Mouse (Mus musculus): ENCODE results near the gene Tmem63b. TPM values are rescaled to one million over a fixed set of nuclear protein-coding genes. Genes with fewer than 3 reads are reported as not detected.
"Not testable (repeated sequence)": the region's sequence is repeated elsewhere in the genome, so short reads cannot be mapped to it uniquely, and the experiment has no call there.

Gene Tmem63b
- total RNA-seq, 1 experiment from 2014 or later, result 7.6 TPM

DNA sequence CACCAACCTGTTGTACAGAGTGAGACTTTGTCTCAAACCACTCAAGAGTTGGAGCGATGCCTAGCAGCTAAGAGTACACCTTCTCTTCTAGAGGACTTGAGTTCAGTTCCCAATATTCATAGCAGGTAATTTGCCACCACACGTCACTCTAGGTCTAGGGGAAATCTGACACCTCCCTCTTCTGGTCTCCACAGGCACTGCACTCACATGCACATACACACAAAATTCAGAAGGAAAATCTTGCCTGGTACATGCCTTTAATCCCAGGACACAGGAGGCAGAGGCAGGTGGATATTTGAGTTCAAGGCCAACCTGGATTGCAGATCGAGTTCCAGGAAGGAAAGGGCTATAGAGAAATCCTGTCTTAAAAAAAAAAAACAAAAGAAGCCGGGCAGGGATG is 42.5 kb downstream of the Tmem63b start:
- no peak for ATAC-seq (replicated peaks in 1 of 2; ENCODE audit: insufficient read depth in 1 of 2, low FRiP score in 2 of 2, low TSS enrichment in 1 of 2, low read depth in 1 of 2, poor library complexity in 2 of 2, severe bottlenecking in 2 of 2)

DNA sequence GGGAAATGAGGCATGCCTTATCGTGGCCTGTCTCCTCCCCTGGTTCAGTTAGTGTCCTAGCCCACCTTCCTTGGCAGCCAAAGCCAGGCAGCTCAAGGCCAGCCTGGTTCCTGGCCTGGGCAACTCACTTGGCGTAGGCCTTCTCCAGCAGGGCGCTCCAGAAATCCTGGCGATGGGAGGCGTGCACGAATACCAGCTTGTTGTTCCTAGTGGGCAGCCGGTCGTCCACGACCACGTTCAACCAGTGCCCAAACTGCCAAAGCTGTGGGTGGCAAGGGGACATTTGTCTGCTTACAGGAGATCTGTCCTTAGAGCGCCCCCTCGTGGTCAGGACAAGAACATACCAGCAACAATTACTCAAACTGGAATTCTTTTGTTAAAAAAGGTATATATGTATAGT is 44.0 kb downstream of the Tmem63b start:
- peak; percentile 37 to 72; a peak in 3 of 4 replicates for ATAC-seq (replicated peaks in 1 of 2; ENCODE audit: insufficient read depth in 1 of 2, low FRiP score in 2 of 2, low TSS enrichment in 1 of 2, low read depth in 1 of 2, poor library complexity in 2 of 2, severe bottlenecking in 2 of 2)

DNA sequence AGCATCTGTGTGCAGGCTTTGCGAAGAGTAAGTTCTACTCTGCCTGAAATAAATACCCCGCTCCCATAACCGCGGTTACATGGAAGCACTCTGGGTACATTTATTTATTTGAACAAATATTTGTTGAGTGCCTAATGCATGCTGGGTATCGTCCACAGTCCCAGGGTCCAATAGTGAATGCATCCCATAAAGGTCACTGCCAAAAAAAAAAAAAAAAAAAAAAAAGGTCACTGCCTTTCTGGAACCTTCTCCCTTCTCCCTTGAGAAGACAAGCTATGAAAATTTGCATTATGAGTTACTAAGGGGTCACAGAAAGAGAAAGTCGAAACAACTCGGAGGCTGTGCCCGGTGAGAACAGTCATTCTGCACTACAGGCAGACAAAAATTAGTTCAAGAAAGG is 44.7 kb downstream of the Tmem63b start:
- ATAC-seq (replicated peaks in 1 of 2; ENCODE audit: insufficient read depth in 1 of 2, low FRiP score in 2 of 2, low TSS enrichment in 1 of 2, low read depth in 1 of 2, poor library complexity in 2 of 2, severe bottlenecking in 2 of 2), result no peak

DNA sequence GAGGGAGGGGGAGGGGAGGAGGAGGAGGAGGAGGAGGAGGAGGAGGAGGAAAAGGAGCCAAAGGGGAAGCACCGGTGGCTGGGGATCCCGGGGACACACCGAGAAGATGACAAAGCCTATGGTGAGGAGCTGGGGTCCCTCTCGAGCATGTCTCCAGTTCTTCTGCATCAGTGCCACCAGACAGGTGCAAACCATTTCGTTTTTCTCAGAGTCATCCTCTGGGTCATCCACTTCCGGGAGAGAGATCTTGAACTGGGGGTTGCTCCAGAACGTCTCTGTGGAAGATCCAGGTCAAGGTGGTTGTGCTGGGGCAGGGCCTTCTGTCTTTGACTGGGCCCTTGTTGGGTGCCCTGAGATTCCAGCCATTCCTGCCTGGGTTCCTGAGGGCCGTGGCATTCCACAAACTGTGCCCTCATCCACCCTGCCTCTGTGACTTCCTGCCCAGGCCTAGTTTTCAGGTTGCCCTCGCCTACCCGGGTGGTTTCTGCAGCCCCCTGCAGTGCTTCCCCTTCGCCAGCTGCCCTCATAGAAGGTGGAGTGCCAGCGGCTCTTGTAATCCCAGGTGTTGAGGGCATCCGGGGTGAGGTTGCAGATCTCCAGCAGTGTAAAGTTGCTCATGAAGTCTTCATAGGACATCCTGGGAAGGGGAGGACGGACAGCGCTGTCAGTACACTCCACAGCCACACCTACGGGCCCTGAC is 48.0 kb downstream of the Tmem63b start:
- no peak for ATAC-seq (replicated peaks in 1 of 2; ENCODE audit: insufficient read depth in 1 of 2, low FRiP score in 2 of 2, low TSS enrichment in 1 of 2, low read depth in 1 of 2, poor library complexity in 2 of 2, severe bottlenecking in 2 of 2)

DNA sequence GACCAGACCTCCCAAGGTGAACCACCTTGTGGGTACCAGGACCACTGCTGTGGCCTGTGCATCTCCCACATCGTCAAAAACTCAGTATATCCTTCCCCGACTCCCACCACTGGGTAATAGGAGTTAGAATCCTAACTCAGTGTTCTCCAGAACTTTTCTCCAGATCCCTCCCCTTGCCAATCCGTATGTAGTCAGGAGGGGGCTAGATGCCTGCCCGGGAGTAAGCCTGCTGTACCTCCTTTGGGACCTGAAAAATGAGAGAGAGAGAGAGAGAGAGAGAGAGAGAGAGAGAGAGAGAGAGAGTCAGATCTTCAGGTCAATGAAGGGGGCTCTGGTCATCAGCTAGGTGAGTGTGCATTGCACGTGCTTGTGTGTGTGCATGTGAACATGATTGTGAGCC is 52.7 kb downstream of the Tmem63b start:
- no peak for ATAC-seq (replicated peaks in 1 of 2; ENCODE audit: insufficient read depth in 1 of 2, low FRiP score in 2 of 2, low TSS enrichment in 1 of 2, low read depth in 1 of 2, poor library complexity in 2 of 2, severe bottlenecking in 2 of 2)

DNA sequence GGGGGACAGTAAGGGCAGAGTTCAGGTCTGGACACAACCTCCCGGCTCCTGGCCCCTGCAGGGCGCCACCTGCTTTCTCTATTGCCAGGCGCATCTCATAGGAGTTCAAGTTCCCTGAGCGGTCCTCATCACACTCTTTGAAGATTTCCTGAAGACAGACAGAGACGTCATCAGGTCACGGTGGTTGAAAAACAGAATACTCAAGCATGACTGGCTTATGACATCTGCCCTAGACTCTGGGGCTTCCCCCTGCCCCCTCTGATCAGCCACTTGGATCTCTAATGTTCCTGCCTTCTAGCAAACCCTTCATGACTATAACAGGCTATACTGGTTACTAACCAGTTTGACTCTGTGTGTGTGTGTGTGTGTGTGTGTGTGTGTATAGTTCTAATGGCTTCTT is 54.8 kb downstream of the Tmem63b start:
- no peak for ATAC-seq (replicated peaks in 1 of 2; ENCODE audit: insufficient read depth in 1 of 2, low FRiP score in 2 of 2, low TSS enrichment in 1 of 2, low read depth in 1 of 2, poor library complexity in 2 of 2, severe bottlenecking in 2 of 2)

DNA sequence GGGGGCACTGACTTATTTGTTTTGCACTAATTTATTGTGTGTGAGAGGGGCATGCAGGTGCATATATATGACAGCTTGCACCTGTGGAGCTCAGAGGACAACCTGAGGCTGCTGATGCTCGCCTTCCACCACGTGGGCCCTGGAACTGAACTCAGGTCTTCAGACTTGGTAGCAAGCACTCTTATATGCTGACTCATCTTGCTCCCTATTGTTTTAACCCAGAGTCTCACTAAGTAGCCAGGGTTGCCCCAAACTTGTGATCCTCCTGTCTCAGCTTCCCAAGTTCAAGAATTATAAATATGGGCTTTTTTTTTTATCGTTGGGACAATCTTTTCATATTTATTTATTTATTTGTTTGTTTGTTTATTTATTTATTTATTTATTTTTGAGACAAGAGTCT is 55.7 kb downstream of the Tmem63b start:
- ATAC-seq (replicated peaks in 1 of 2; ENCODE audit: insufficient read depth in 1 of 2, low FRiP score in 2 of 2, low TSS enrichment in 1 of 2, low read depth in 1 of 2, poor library complexity in 2 of 2, severe bottlenecking in 2 of 2), result no peak

DNA sequence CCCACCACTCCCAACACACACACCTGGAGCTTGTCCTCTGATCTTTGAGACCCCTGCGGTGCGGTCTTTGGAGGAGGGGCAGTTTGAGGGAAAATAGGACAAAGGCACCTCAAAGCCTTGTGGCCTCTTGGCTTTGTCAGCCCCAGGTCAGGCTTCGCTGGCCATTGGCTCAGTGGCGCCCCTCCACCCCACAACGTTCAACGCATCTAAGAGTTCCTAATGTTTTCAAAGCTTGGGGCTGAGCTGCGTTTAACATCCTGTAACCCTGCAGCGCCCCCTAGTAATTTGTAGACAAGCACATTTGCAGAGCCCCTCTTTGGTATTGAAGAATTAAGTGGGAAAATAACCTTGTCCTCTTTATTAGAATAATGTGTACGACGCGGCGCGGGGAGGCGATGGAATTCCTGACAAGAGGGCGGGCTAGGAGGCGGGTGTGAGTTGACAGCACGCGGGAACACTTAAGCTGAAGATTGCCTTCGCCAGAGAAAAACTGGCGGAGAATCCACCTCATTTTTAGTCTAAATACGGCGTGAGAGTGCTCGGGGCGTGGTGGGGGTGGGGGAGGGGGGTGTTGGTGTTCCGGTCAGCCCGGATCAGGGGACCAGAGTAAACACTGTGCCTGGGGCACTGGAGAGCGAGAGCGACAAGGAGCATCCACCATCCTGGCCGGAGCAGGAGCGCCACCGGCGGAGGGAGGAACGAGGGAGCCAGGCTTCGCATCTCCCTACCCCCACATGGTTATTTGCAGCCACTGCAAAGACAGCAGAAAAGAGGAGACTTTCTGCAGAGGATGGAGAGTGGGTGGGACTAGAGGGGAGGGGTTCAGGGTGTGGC is 56.6 kb downstream of the Tmem63b start:
- peak; percentile 33 to 52; a peak in 1 of 4 replicates for ATAC-seq (replicated peaks in 1 of 2; ENCODE audit: insufficient read depth in 1 of 2, low FRiP score in 2 of 2, low TSS enrichment in 1 of 2, low read depth in 1 of 2, poor library complexity in 2 of 2, severe bottlenecking in 2 of 2)

DNA sequence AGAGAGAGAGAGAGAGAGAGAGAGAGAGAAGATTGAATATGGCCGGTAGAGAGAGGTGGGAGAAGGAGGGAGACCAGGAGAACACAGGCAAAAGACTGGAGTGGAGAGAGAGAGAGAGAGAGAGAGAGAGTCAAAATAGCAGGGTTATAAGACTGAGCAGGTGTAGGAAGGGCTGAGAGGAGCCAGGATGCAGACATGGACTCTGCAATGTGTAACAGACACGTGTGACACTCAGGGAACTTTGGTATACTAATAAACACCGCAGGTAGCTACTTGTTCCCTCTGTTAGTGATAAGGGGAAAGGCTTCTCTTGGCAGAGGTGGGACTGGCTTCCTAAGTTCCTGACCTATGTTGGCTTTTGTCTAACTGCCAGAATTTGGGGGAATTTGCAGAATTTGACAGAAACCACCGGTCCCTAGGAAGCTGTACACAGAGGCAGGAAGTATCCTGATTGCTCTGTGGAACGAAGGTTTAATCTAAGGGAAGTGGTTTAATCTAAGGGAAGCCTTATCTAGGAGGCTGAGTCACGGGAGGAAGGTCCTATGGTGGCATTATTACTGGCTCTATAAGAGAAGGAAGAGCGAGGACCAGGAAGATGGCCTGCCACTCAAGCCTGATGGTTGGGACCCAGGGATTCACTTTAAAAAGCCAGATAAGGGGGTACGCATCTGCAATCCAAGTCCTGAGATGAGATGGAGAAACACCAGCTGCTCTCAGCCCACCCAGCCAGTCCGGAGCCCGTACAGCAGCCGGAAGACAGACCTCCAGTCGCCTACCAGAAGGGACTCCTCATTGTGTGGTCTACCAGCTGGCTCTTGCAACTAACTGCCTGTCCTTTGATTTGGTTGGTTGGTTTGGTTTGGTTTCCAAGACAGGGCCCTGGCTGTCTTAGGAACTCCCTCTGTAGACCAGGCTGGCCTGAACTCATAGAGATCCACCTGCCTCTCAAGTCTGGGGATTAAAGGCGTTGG is 57.5 kb downstream of the Tmem63b start:
- no peak for ATAC-seq (replicated peaks in 1 of 2; ENCODE audit: insufficient read depth in 1 of 2, low FRiP score in 2 of 2, low TSS enrichment in 1 of 2, low read depth in 1 of 2, poor library complexity in 2 of 2, severe bottlenecking in 2 of 2)

DNA sequence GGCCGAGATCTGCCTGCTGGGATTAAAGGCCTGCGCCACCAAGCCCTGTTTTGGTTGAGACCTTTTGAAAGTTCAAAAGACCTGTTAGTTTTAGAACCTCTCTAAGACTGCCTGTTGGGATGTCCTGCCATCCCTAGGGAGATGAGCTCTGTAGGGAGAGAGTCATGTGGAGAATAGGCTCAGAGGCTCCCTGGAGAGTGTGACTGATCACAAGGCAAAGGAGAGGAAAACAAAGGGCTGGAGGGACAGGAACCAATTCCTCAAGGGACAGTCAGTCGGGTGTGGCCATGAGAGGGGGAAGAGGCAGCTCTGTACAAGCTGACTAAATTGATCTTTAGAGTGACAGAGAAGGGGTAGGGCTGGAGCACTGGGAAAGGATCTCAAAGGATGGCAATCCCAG is 58.5 kb downstream of the Tmem63b start:
- no peak for ATAC-seq (replicated peaks in 1 of 2; ENCODE audit: insufficient read depth in 1 of 2, low FRiP score in 2 of 2, low TSS enrichment in 1 of 2, low read depth in 1 of 2, poor library complexity in 2 of 2, severe bottlenecking in 2 of 2)

DNA sequence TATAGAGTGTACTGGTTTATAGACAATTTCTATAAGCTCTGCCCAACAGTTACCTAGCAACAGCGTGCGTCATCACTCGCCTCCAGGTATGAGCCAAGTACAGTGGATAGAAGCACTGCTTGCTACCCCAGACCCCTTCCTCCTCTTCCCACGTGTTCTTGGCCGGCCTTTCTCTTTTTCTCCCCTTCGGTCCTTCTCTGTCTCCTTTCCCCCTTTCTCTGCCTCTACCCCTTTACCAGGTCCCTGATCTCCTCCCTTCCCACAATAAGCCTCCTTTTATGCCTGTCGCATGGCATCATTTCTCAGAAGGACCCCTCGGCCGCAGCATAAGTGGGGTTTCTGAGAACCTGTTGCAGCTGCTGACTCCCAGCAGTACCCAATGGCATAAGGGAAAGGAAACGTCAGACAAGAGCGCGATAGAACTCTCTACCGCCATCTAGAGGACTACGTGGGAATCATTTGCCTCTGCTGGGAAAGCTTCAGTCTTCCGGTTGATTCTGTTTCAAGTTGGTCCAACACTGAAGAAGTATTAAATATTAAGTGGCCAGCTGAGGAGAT is 60.0 kb downstream of the Tmem63b start:
- ATAC-seq (replicated peaks in 1 of 2; ENCODE audit: insufficient read depth in 1 of 2, low FRiP score in 2 of 2, low TSS enrichment in 1 of 2, low read depth in 1 of 2, poor library complexity in 2 of 2, severe bottlenecking in 2 of 2), result peak; percentile 85 to 88

DNA sequence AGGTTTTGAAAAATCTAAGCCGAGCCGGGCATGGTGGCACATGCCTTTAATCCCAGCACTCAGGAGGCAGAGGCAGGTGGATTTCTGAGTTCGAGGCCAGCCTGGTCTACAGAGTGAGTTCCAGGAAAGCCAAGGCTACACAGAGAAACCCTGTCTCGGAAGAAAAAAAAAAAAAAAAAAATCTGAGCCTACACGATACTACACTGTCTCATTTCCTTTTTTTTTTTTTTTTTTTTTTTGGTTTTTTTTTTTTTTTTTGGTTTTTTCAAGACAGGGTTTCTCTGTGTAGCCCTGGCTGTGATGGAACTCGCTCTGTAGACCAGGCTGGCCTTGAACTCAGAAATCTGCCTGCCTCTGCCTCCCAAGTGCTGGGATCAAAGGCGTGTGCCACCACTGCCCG is 63.3 kb downstream of the Tmem63b start:
- ATAC-seq (replicated peaks in 1 of 2; ENCODE audit: insufficient read depth in 1 of 2, low FRiP score in 2 of 2, low TSS enrichment in 1 of 2, low read depth in 1 of 2, poor library complexity in 2 of 2, severe bottlenecking in 2 of 2), result not testable (repeated sequence)

DNA sequence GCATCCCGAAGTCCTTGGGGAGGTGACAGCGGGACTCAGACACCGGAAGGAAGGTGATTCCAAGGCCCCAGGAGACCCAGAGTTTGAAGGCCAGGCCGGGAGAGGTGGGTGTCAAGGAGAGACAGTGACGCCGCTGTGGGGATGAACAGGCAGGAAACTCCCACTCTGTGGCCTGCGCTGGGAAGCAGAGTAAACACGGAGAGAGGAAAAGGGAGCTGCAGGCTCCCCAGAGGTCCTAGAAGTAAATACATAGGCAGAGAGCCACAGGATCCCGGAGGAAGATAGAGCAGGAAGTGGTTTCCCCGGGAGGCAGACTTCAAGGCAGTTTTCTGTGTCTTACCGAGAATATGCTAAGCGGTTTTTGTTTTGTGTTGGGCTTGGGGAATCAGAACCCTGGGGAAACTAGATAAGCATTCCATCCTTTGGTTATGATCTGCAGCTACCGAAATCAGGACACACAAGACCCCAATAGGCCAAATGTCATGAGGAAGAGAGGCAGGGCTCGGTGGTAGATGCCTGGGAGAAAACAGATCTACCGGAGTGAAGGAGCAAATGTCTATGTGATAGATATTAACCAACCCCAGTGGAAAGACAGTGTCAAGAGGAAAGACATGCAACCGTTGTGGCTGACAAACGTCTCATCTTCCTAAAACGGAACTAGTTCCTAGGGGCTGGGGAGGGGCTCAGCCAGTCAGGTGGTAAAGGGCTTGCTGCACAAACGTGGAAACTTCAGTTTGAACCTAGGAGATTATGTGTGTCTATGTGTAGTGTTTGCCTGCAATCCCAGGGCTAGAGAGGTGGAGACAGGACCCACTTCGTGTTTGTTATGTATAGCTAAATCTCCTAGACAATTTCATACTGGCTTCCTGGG is 67.1 kb downstream of the Tmem63b start:
- ATAC-seq (replicated peaks in 1 of 2; ENCODE audit: insufficient read depth in 1 of 2, low FRiP score in 2 of 2, low TSS enrichment in 1 of 2, low read depth in 1 of 2, poor library complexity in 2 of 2, severe bottlenecking in 2 of 2), result peak; percentile 35 to 53; a peak in 1 of 4 replicates

DNA sequence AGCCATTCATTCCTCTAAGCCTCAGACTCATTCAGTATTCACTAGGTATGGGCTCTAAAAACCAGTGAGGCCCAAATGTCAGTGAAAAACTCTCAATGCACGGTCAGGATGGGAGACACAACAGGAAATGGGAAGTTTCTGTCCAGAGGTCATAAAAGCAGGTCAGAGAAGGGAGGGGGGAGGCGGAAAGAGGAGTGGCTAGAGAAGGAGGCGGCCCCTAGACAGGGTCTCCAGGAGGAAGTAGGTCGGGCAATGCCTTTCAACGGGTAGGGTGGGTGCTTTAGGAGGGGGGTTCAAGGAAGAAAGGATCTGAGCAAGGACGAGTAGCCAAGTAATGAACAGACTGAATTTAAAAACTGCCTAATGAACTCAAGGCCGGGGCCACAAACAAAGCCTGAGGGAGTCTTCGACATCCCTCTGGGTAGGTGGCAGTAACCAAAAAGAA is 67.7 kb downstream of the Tmem63b start:
- peak in 1 of 2 experiments; percentile 39; a peak in 2 of 4 replicates for ATAC-seq (replicated peaks in 1 of 2; ENCODE audit: insufficient read depth in 1 of 2, low FRiP score in 2 of 2, low TSS enrichment in 1 of 2, low read depth in 1 of 2, poor library complexity in 2 of 2, severe bottlenecking in 2 of 2)

DNA sequence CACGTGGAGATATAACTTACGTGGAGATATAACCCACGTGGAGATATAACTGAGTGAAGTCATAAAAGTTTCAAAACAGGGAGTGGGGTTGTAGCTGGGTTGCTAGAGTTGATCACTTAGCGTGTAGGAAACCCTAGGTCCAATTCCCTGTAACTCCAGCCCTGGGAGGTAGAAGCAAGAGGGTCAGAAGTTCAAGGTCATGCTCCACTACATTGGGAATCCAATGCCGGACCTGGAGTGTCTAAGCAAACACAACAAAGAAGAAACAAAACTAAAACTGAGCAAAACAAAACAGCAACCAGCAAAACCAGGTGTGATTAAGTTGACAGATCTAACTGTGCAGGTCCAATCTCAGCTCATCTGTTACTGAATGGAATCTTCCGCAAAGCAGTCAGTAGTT is 69.0 kb downstream of the Tmem63b start:
- no peak for ATAC-seq (replicated peaks in 1 of 2; ENCODE audit: insufficient read depth in 1 of 2, low FRiP score in 2 of 2, low TSS enrichment in 1 of 2, low read depth in 1 of 2, poor library complexity in 2 of 2, severe bottlenecking in 2 of 2)

DNA sequence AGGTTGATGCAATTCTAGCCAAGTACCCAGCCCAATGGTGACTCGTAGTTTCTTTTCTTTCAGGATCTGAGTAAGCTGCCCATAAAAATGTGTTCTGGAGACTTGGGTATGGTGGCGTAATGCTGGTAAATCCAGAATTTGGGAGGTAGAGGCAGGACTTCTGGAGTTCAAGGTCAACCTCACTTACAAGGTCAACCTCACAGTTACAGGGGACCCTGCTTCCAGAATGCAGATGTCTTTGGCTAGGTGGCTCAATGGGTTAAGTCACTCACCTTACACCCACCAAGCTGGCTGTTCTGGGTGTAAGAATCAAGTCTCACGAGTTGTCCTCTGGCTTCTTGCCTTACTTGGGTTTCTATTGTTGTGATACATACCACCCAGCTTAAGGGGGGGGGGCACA is 70.0 kb downstream of the Tmem63b start:
- no peak for ATAC-seq (replicated peaks in 1 of 2; ENCODE audit: insufficient read depth in 1 of 2, low FRiP score in 2 of 2, low TSS enrichment in 1 of 2, low read depth in 1 of 2, poor library complexity in 2 of 2, severe bottlenecking in 2 of 2)
